Mouse (Mus musculus) liver, adult 2 months (tissue): Measurements from ENCODE around the gene Chd9.

Source experiments
- CTCF ChIP-seq: fragments of 200-500 bp; IDR thresholded peaks from 2 replicates; pipeline ENCODE4 v1.5.1; 2011; ENCODE audit warnings: low read depth, low read length, control low read depth
- POLR2A ChIP-seq: fragments of 200-500 bp; IDR thresholded peaks from 2 replicates; pipeline ENCODE4 v1.6.1; 2011; ENCODE audit warnings: low read length, control low read depth; ENCODE audit not compliant: insufficient read depth; ENCODE audit errors: extremely low read depth

DNA sequence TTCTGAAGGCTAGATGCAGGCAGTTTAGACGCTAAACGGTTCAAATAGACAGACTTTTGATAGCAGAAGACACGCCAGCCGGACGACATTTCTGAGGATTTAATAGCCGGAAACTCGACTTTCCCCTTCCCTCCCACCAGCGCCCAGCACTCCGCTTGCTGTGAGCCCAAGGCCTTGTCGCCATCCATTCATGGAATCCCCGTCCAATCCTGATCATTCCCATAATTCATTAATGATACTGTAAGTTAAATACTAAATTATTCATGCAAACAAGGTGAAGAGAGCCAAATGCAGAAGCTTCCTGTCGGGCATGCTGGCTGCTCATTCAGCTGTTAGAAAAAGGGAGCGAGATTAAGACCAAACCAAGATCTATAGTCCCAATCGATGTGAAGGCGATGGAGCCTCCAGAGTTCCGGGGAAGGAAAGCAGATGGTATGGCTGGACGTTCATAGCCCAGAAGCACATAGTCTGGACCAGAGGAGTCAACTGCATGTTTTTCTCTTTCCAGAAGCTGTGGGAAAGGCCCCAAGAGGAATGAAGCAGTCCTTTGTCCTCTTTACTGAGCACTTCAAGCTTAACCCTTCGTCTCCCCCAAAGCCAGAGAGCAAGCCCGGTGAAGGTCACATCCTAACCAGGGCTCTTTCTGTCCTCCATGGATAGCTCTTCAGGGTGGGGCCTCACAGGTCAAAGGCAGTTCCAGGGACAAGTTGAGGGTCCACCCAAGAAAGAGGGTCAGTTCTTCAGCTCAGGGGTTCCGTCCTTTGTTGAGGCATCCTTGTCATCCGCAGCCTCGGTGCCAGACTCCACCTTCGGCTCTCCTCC lies 11.9 kb upstream of the Chd9 start:
- TF ChIP-seq POLR2A = no peak
- TF ChIP-seq CTCF = no peak
